8 mouse cellular contexts compared by ENCODE assay signal in genomic region chr16:90283266-90283904, GRCm38 (mm10). TPM values are rescaled to one million over a fixed set of nuclear protein-coding genes. Genes with fewer than 3 reads are reported as not detected.
DNase-seq lines count a peak whose midpoint lies in the region; ATAC-seq and TF ChIP-seq lines count a peak whose summit lies in the region.

No protein-coding gene starts in this region.

- H3K27me3 ChIP-seq in hindbrain, embryonic 10.5 days (ENCODE audit: insufficient read depth, poor library complexity, severe bottlenecking) = no peaks in the 10 kb centered on the region
- H3K27me3 ChIP-seq in limb, embryonic 12.5 days = no peaks in the 10 kb centered on the region
- H3K27me3 ChIP-seq in midbrain, embryonic 12.5 days = no peaks in the 10 kb centered on the region
- no peaks in the 10 kb centered on the region for H3K27me3 ChIP-seq in stomach, embryonic 14.5 days (ENCODE audit: control insufficient read depth, insufficient read depth, low read length)

- no peak for DNase-seq in layer of hippocampus, adult 2 months (ENCODE audit: low spot score in 2 of 2)
- DNase-seq in layer of hippocampus, adult 18-20 months (ENCODE audit: low spot score in 2 of 2) = no peak
- peak; percentile 14 to 30 for DNase-seq in adrenal gland, postnatal 4 days (ENCODE audit: low spot score in 2 of 2)
- DNase-seq in hindbrain, embryonic 10.5 days (ENCODE audit: low spot score) = peak; percentile 58

- peak overlapping the region; percentile 97 for H3K4me3 ChIP-seq in layer of hippocampus, adult 2 months
- H3K4me3 ChIP-seq in hindbrain, embryonic 10.5 days = peak overlapping the region; percentile 87
- H3K4me3 ChIP-seq in limb, embryonic 12.5 days (replicated peaks) = peak overlapping the region; percentile 100
- peak overlapping the region; percentile 100 for H3K4me3 ChIP-seq in midbrain, embryonic 12.5 days
- H3K4me3 ChIP-seq in stomach, embryonic 14.5 days (ENCODE audit: low read depth, low read length) = peak overlapping the region; percentile 100

- H3K4me2 ChIP-seq in limb, embryonic 12.5 days = peak overlapping the region; percentile 92
- peak overlapping the region; percentile 79 for H3K4me2 ChIP-seq in midbrain, embryonic 12.5 days (replicated peaks)
- peak overlapping the region; percentile 98 for H3K4me2 ChIP-seq in stomach, embryonic 14.5 days (replicated peaks; ENCODE audit: low read depth, low read length)

- H3K9me3 ChIP-seq in hindbrain, embryonic 10.5 days = no peaks in the 10 kb centered on the region
- H3K9me3 ChIP-seq in limb, embryonic 12.5 days = no peaks in the 10 kb centered on the region
- H3K9me3 ChIP-seq in midbrain, embryonic 12.5 days = no peaks in the 10 kb centered on the region
- H3K9me3 ChIP-seq in stomach, embryonic 14.5 days (ENCODE audit: control insufficient read depth, low read depth, low read length) = no peaks in the 10 kb centered on the region

- peak; percentile 46 for ATAC-seq in erythroblast, adult 5-6 weeks (replicated peaks; ENCODE audit: low FRiP score, poor library complexity, severe bottlenecking)
- ATAC-seq in limb, embryonic 12.5 days (ENCODE audit: insufficient number of reproducible peaks, insufficient read depth, low FRiP score, low TSS enrichment, low read depth) = 0 out of 2 replicates have a peak, but pooled peaks have one; percentile 0
- ATAC-seq in midbrain, embryonic 12.5 days (ENCODE audit: low FRiP score, low read depth) = peak; percentile 44
- 0 out of 2 replicates have a peak, but pooled peaks have one; percentile 9 for ATAC-seq in stomach, embryonic 14.5 days (ENCODE audit: insufficient number of reproducible peaks, insufficient read depth, low FRiP score, low read depth)

- H3K4me1 ChIP-seq in hindbrain, embryonic 10.5 days (replicated peaks) = peaks cover 48% of the 10 kb centered on the region
- H3K4me1 ChIP-seq in limb, embryonic 12.5 days (replicated peaks) = peaks cover 40% of the 10 kb centered on the region
- H3K4me1 ChIP-seq in midbrain, embryonic 12.5 days = peaks cover 45% of the 10 kb centered on the region
- H3K4me1 ChIP-seq in stomach, embryonic 14.5 days (ENCODE audit: control insufficient read depth, insufficient read depth, low read length) = peaks cover 33% of the 10 kb centered on the region

- peak overlapping the region; percentile 98 for H3K9ac ChIP-seq in limb, embryonic 12.5 days (replicated peaks)
- H3K9ac ChIP-seq in midbrain, embryonic 12.5 days (replicated peaks) = peak overlapping the region; percentile 98
- H3K9ac ChIP-seq in stomach, embryonic 14.5 days (replicated peaks; ENCODE audit: low read depth, low read length) = peak overlapping the region; percentile 98

- peak overlapping the region; percentile 93 for H3K27ac ChIP-seq in layer of hippocampus, adult 2 months
- H3K27ac ChIP-seq in hindbrain, embryonic 10.5 days = peak overlapping the region; percentile 96
- H3K27ac ChIP-seq in limb, embryonic 12.5 days = peak overlapping the region; percentile 96
- peak overlapping the region; percentile 98 for H3K27ac ChIP-seq in midbrain, embryonic 12.5 days (replicated peaks)
- peak overlapping the region; percentile 93 for H3K27ac ChIP-seq in stomach, embryonic 14.5 days (ENCODE audit: low read length)

- peaks cover 6% of the 10 kb centered on the region for H3K36me3 ChIP-seq in hindbrain, embryonic 10.5 days
- no peaks in the 10 kb centered on the region for H3K36me3 ChIP-seq in limb, embryonic 12.5 days
- H3K36me3 ChIP-seq in midbrain, embryonic 12.5 days = 0 out of 2 replicates have a peak, but pooled peaks cover 3% of the 10 kb centered on the region
- no peaks in the 10 kb centered on the region for H3K36me3 ChIP-seq in stomach, embryonic 14.5 days (ENCODE audit: control insufficient read depth, insufficient read depth, low read length)

- TF ChIP-seq CTCF in layer of hippocampus, adult 2 months (conservative IDR thresholded peaks at IDR 0.05) = no peak

- under 1% methylated on average over 53 of the region's 53 CpGs for WGBS in hindbrain, embryonic 10.5 days
- under 1% methylated on average over 42 of the region's 53 CpGs for WGBS in limb, embryonic 12.5 days
- 0% methylated on average over 51 of the region's 53 CpGs for WGBS in midbrain, embryonic 12.5 days
- WGBS in stomach, embryonic 14.5 days = under 1% methylated on average over 42 of the region's 53 CpGs

RNA-seq across cellular contexts. Expression of gene Scaf4, which starts 0.9 kb away (rescaled TPM):
- 10 to 100 TPM; 53.8 to 59.4 TPM for total RNA-seq in layer of hippocampus, adult 2 months (2021)
- total RNA-seq in layer of hippocampus, adult 18-20 months (2021) = 10 to 100 TPM; 43.7 to 46.8 TPM
- total RNA-seq in adrenal gland, postnatal 4 days (2021) = 10 to 100 TPM; 57.1 to 68.3 TPM
- total RNA-seq in erythroblast, adult 5-6 weeks (2015; ENCODE audit: low replicate concordance) = 19.6 and 23.8 TPM in 2 replicates
- 10.2 and 15.1 TPM in 2 replicates for total RNA-seq in erythroblast, adult 5-6 weeks (2017; ENCODE audit: low replicate concordance)
- polyA plus RNA-seq in hindbrain, embryonic 10.5 days (2016; fragmentation: Nextera tagmentation; extraction: Ambion mirVana) = 34.2 and 36.6 TPM in 2 replicates
- polyA plus RNA-seq in limb, embryonic 12.5 days (2016; fragmentation: Nextera tagmentation; extraction: Ambion mirVana) = 34.1 and 38.1 TPM in 2 replicates
- 39.8 and 43.8 TPM in 2 replicates for polyA plus RNA-seq in midbrain, embryonic 12.5 days (2016; fragmentation: Nextera tagmentation; extraction: Ambion mirVana)
- polyA plus RNA-seq in stomach, embryonic 14.5 days (2014; fragmentation: Nextera tagmentation; extraction: Ambion mirVana) = 27.1 and 30.0 TPM in 2 replicates

Comparison
In these comparisons a context has a peak if more than half of its experiments do, and no peak if none do; other contexts are left out.
1. DNase-seq: peak in adrenal gland, postnatal 4 days (2 of 2) and hindbrain, embryonic 10.5 days (single experiment); none in layer of hippocampus, adult 2 months (0 of 2) and layer of hippocampus, adult 18-20 months (0 of 2).
2. Peak in every context shown above with its lines, with median percentiles within 50 percentile points of each other: H3K27ac ChIP-seq, H3K4me3 ChIP-seq, ATAC-seq, H3K4me2 ChIP-seq and H3K9ac ChIP-seq.